Mouse (Mus musculus) CH12.LX (cell line): ENCODE results near the gene Cobll1. TPM values are rescaled to one million over a fixed set of nuclear protein-coding genes. Genes with fewer than 3 reads are reported as not detected.

Experiments
- DNase-seq: peaks from one replicate; pipeline ENCODE4 v3.0.0-alpha.2; 2013; ENCODE audit errors: extremely low read depth
- H3K27ac ChIP-seq: 2 replicates; pipeline ENCODE4 v1.5.1; 2012; ENCODE audit warnings: low read depth, mild to moderate bottlenecking, control low read depth, moderate library complexity; ENCODE audit not compliant: insufficient read depth
- H3K27me3 ChIP-seq: replicated peaks from 2 replicates; pipeline ENCODE3; 2012; ENCODE audit warnings: inconsistent platforms
- H3K36me3 ChIP-seq, 2 experiments: replicated peaks in 1 of 2; 2 replicates each; pipeline versions ENCODE3 to v1.6.1; 2012; ENCODE audit warnings: inconsistent platforms in 1 of 2, low read length in 1 of 2, mild to moderate bottlenecking in 1 of 2, mixed read lengths in 1 of 2, moderate library complexity in 1 of 2; ENCODE audit not compliant: control insufficient read depth in 1 of 2, insufficient read depth in 1 of 2
- H3K4me1 ChIP-seq, 2 experiments: 2 replicates each; pipeline ENCODE4 v1.6.1; 2012; ENCODE audit warnings: inconsistent platforms in 1 of 2, moderate library complexity in 1 of 2; ENCODE audit not compliant: insufficient read depth in 2 of 2, control insufficient read depth in 1 of 2
- H3K4me2 ChIP-seq: 2 replicates; pipeline ENCODE4 v1.6.1; 2012; ENCODE audit warnings: low read depth, mild to moderate bottlenecking, control low read depth; ENCODE audit not compliant: poor library complexity, insufficient read depth, severe bottlenecking
- H3K4me3 ChIP-seq, 3 experiments: fragments of 150-350 bp in 1 of 3; sonication (generic) in 1 of 3; replicated peaks in 1 of 3; 2 replicates each; pipeline versions ENCODE3 to v1.5.1; 2011 to 2012; ENCODE audit warnings: low read depth in 2 of 3, low read length in 2 of 3, mild to moderate bottlenecking in 2 of 3, moderate library complexity in 2 of 3, control low read depth in 1 of 3, improper control_type of control experiment in 1 of 3, inconsistent platforms in 1 of 3, mixed read lengths in 1 of 3; ENCODE audit not compliant: poor library complexity in 1 of 3
- H3K79me2 ChIP-seq: replicated peaks from 2 replicates; pipeline ENCODE4 v1.6.1; 2012; ENCODE audit warnings: mild to moderate bottlenecking, moderate library complexity; ENCODE audit not compliant: control insufficient read depth, poor library complexity, insufficient read depth, severe bottlenecking; ENCODE audit errors: extremely low read depth
- H3K9ac ChIP-seq: 2 replicates; pipeline ENCODE4 v1.6.1; 2012; ENCODE audit warnings: low read depth, mild to moderate bottlenecking, control low read depth, moderate library complexity; ENCODE audit not compliant: insufficient read depth
- H3K9me3 ChIP-seq: replicated peaks from 2 replicates; pipeline ENCODE3; 2012; ENCODE audit warnings: low read length, inconsistent platforms, mixed read lengths
- ELF1 ChIP-seq: IDR thresholded peaks from 2 replicates; pipeline ENCODE4 v1.6.1; 2014; ENCODE audit warnings: low read depth, mild to moderate bottlenecking, inconsistent platforms, low read length, improper control_type of control experiment
- EP300 ChIP-seq: IDR thresholded peaks from 2 replicates; pipeline ENCODE4 v1.6.1; 2011; ENCODE audit warnings: low read length, improper control_type of control experiment
- ETS1 ChIP-seq: conservative IDR thresholded peaks from 2 replicates; pipeline ENCODE4 v1.6.1; 2012; ENCODE audit warnings: low read depth, mild to moderate bottlenecking, inconsistent platforms, low read length, improper control_type of control experiment, moderate library complexity
- GABPA ChIP-seq: IDR thresholded peaks from 2 replicates; pipeline ENCODE4 v1.6.1; 2012; ENCODE audit warnings: low read depth, low read length, improper control_type of control experiment, inconsistent platforms; ENCODE audit not compliant: insufficient replicate concordance
- HCFC1 ChIP-seq: IDR thresholded peaks from 2 replicates; pipeline ENCODE4 v1.6.1; 2012; ENCODE audit warnings: low read depth, mild to moderate bottlenecking, inconsistent platforms, low read length, improper control_type of control experiment
- IRF4 ChIP-seq: IDR thresholded peaks from 2 replicates; pipeline ENCODE4 v1.6.1; 2014; ENCODE audit warnings: low read depth, mild to moderate bottlenecking, inconsistent platforms, low read length, improper control_type of control experiment
- JUN ChIP-seq: IDR thresholded peaks from 2 replicates; pipeline ENCODE4 v1.6.1; 2011; ENCODE audit warnings: low read depth, mild to moderate bottlenecking, low read length, improper control_type of control experiment, moderate library complexity; ENCODE audit not compliant: insufficient read depth
- MAFK ChIP-seq: IDR thresholded peaks from 2 replicates; pipeline ENCODE4 v1.6.1; 2011; ENCODE audit warnings: low read length, improper control_type of control experiment; ENCODE audit not compliant: insufficient replicate concordance
- MAX ChIP-seq: IDR thresholded peaks from 2 replicates; pipeline ENCODE4 v1.6.1; 2011; ENCODE audit warnings: low read length, improper control_type of control experiment
- MAZ ChIP-seq: IDR thresholded peaks from 2 replicates; pipeline ENCODE4 v1.6.1; 2012; ENCODE audit warnings: low read depth, mild to moderate bottlenecking, inconsistent platforms, low read length, improper control_type of control experiment, moderate library complexity
- MXI1 ChIP-seq: IDR thresholded peaks from 2 replicates; pipeline ENCODE4 v1.6.1; 2011; ENCODE audit warnings: mild to moderate bottlenecking, low read depth, low read length, improper control_type of control experiment
- MYC ChIP-seq: IDR thresholded peaks from 2 replicates; pipeline ENCODE4 v1.6.1; 2011; ENCODE audit warnings: low read depth, mild to moderate bottlenecking, improper control_type of control experiment, low read length
- NRF1 ChIP-seq: IDR thresholded peaks from 2 replicates; pipeline ENCODE4 v1.6.1; 2014; ENCODE audit warnings: low read depth, mild to moderate bottlenecking, inconsistent platforms, low read length, improper control_type of control experiment, moderate library complexity
- POLR2A ChIP-seq: IDR thresholded peaks from 2 replicates; pipeline ENCODE4 v1.6.1; 2011; ENCODE audit warnings: low read depth, mild to moderate bottlenecking, improper control_type of control experiment, low read length
- RCOR1 ChIP-seq: conservative IDR thresholded peaks from 2 replicates; pipeline ENCODE4 v1.6.1; 2012; ENCODE audit warnings: low read depth, mild to moderate bottlenecking, inconsistent platforms, low read length, improper control_type of control experiment
- SIN3A ChIP-seq: IDR thresholded peaks from 2 replicates; pipeline ENCODE4 v1.6.1; 2012; ENCODE audit warnings: low read length, improper control_type of control experiment, inconsistent platforms
- TBP ChIP-seq: conservative IDR thresholded peaks from 2 replicates; pipeline ENCODE4 v1.6.1; 2011; ENCODE audit warnings: low read depth, low read length, improper control_type of control experiment
- USF2 ChIP-seq: conservative IDR thresholded peaks from 2 replicates; pipeline ENCODE4 v1.6.1; 2011; ENCODE audit warnings: low read depth, low read length, improper control_type of control experiment
- ZKSCAN1 ChIP-seq: IDR thresholded peaks from 2 replicates; pipeline ENCODE4 v1.6.1; 2012; ENCODE audit warnings: low read depth, inconsistent platforms, low read length, improper control_type of control experiment, borderline replicate concordance
- dilution Hi-C: fragments of 300-500 bp; cut with MboI; formaldehyde crosslinking; loops from 2 replicates; pipeline ENCODE4 v1.14.3; 2020; ENCODE audit warnings: low sequenced_read_pairs; ENCODE audit not compliant: extremely low pct_unique_long_range_greater_than_20kb, extremely low pct_ligation_motif_present
- in situ Hi-C: fragments of 300-500 bp; cut with MboI; formaldehyde crosslinking; loops from 3 replicates; pipeline ENCODE4 v1.14.3; 2019; ENCODE audit warnings: low sequenced_read_pairs, low pct_ligation_motif_present, low pct_unique_long_range_greater_than_20kb, mixed read lengths
- polyA plus RNA-seq: library from polyadenylated mRNA; unstranded; fragments of >175 nt; gene quantifications from 2 replicates; pipeline ENCODE4 v1.2.1, GENCODE M21; 2012; ENCODE audit warnings: low read depth; ENCODE audit not compliant: insufficient read length
- total RNA-seq, 2 experiments: library from RNA; depleted of rRNA; stranded (reverse); fragments of 300-350 nt in 1 of 2; fragments of >200 nt in 1 of 2; gene quantifications; 2 replicates each; pipeline ENCODE4 v1.2.3; 2012 to 2014

The Cobll1 gene
- total and polyA plus RNA-seq, 3 experiments, result 0.67 to 1.9 (median 1.5) TPM

DNA sequence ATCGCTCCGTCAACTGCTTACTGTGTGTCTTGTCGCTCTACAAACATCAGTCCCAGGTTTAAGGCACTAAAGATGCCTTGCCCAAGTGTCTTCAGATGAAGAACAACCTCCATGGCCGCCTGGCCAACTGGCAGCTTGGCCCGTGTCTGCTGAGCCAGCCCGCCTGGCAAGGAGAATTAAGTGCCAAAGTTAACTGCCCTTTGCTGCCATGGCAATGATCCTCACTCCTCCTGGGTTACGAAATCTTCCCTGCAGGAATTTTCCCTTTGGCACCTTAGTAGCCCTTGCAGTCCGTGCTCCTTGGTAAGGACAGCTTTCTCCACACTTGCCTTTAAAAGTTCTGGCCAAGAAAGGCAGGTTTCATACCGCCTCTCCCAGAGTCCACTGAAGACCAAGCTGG, 20.9 kb downstream of the Cobll1 start:
- Histone ChIP-seq H3K27ac (no peak overlapping the region), H3K27me3 (no peaks in the 10 kb centered on the region), H3K9ac (no peak overlapping the region), H3K79me2 (no peaks in the 10 kb centered on the region), H3K36me3 (no peaks in the 10 kb centered on the region), H3K4me2 (no peak overlapping the region), H3K9me3 (no peaks in the 10 kb centered on the region), H3K4me1 (peaks cover 0 to 4% of the 10 kb centered on the region in 2 experiments; a peak in 2 of 4 replicates), H3K4me3 (no peak overlapping the region)
- in situ Hi-C loops (no loop called here), dilution Hi-C loops (no loop called here)
- TF ChIP-seq GABPA (no peak), MXI1 (no peak), NRF1 (no peak), MAZ (no peak), RCOR1 (no peak), USF2 (no peak), EP300 (no peak), TBP (no peak), HCFC1 (no peak), MAFK (no peak), IRF4 (no peak)
- DNase-seq, result no peak

DNA sequence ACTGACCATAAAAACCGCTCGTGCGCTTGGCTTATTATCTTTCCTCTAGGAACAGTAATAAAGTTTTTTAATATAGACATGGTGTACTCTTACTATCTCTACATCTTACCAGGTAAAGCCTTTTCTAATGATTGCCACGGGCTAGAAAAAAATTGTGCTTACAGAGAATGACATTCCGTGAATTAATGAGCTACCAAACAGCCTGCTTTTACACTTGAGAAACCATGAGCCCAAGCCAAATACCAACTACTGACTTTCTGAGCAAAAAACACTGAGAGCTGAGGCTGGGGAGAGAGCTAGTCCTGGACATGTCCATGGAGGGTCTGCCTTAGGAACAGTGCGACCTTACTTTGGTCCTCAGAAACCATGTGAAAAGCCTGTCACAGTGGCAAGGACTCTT, 21.5 kb downstream of the Cobll1 start:
- Histone ChIP-seq H3K4me3 (no peak overlapping the region), H3K27ac (no peak overlapping the region), H3K4me1 (peaks cover 0 to 4% of the 10 kb centered on the region in 2 experiments; a peak in 2 of 4 replicates), H3K9me3 (peaks cover 2% of the 10 kb centered on the region), H3K27me3 (no peaks in the 10 kb centered on the region), H3K36me3 (no peaks in the 10 kb centered on the region), H3K9ac (no peak overlapping the region), H3K79me2 (no peaks in the 10 kb centered on the region), H3K4me2 (no peak overlapping the region)
- TF ChIP-seq GABPA, result no peak
- no peak for DNase-seq
- in situ Hi-C loops, result no loop called here
- dilution Hi-C loops, result no loop called here

DNA sequence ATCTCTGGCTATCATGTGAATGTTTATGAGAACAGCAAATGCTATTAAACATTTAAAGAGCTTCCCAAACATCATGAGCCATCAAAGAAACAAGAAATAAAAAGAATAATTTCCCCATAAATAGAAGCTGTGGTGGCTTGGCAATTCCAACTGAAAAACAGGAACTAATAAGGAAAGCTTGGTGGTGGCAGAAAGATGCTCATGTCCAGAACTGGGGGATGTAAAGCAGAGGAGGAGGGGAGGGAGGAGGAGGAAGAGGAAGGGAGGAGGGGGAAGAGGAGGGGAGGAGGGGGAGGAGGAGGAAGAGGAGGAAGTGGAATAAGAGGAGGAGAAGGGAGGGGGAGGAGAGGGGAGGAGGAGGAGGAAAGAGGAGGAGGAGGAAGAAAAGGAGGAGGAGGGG, 23.0 kb downstream of the Cobll1 start:
- TF ChIP-seq MYC (no peak), POLR2A (no peak), RCOR1 (no peak), NRF1 (no peak), SIN3A (no peak), ETS1 (no peak), ELF1 (no peak), TBP (no peak), MAX (no peak), JUN (no peak), ZKSCAN1 (no peak)
- in situ Hi-C loops (no loop called here), dilution Hi-C loops (no loop called here)
- Histone ChIP-seq H3K4me1 (peaks cover 0 to 4% of the 10 kb centered on the region in 2 experiments; a peak in 1 of 4 replicates), H3K9ac (no peak overlapping the region), H3K36me3 (no peaks in the 10 kb centered on the region), H3K4me2 (no peak overlapping the region), H3K27me3 (no peaks in the 10 kb centered on the region), H3K27ac (no peak overlapping the region), H3K9me3 (peaks cover 2% of the 10 kb centered on the region), H3K79me2 (no peaks in the 10 kb centered on the region), H3K4me3 (no peak overlapping the region)
- no peak for DNase-seq
